Mouse (Mus musculus) forebrain, embryonic 16.5 days (tissue): ENCODE data around the gene Wiz. TPM values are rescaled to one million over a fixed set of nuclear protein-coding genes. Genes with fewer than 3 reads are reported as not detected.

Experiments used
- ATAC-seq: fragments of 200-750 bp; cut with Nextera tagmentation; 2 replicates; pipeline ENCODE4 v1.8.0; 2017; ENCODE audit warnings: mild to moderate bottlenecking, moderate library complexity
- H3K27ac ChIP-seq: fragments of 300-500 bp; sonication (generic); 2 replicates; pipeline ENCODE4 v1.5.1; 2014; ENCODE audit warnings: low read length, control low read depth
- H3K27me3 ChIP-seq: fragments of 300-500 bp; sonication (generic); replicated peaks from 2 replicates; pipeline ENCODE4 v1.6.1; 2014; ENCODE audit warnings: low read length; ENCODE audit not compliant: control insufficient read depth, insufficient read depth
- H3K36me3 ChIP-seq: fragments of 300-500 bp; sonication (generic); 2 replicates; pipeline ENCODE4 v1.6.1; 2014; ENCODE audit not compliant: control insufficient read depth, insufficient read depth
- H3K4me1 ChIP-seq: fragments of 300-500 bp; sonication (generic); replicated peaks from 2 replicates; pipeline ENCODE4 v1.6.1; 2014; ENCODE audit warnings: low read length; ENCODE audit not compliant: control insufficient read depth, insufficient read depth
- H3K4me2 ChIP-seq: fragments of 300-500 bp; sonication (generic); 2 replicates; pipeline ENCODE4 v1.6.1; 2014; ENCODE audit warnings: mild to moderate bottlenecking, low read length, control low read depth
- H3K4me3 ChIP-seq: fragments of 300-500 bp; sonication (generic); replicated peaks from 2 replicates; pipeline ENCODE4 v1.5.1; 2014; ENCODE audit warnings: mild to moderate bottlenecking, low read length, control low read depth
- H3K9ac ChIP-seq: fragments of 300-500 bp; sonication (generic); replicated peaks from 2 replicates; pipeline ENCODE4 v1.6.1; 2014; ENCODE audit warnings: low read depth, low read length, control low read depth
- H3K9me3 ChIP-seq: fragments of 300-500 bp; sonication (generic); 2 replicates; pipeline ENCODE4 v1.6.1; 2016; ENCODE audit warnings: low read length; ENCODE audit not compliant: control insufficient read depth
- WGBS: fragments of 180-500 bp; shearing (Covaris S2); extraction: QIAGEN DNeasy Blood & Tissue Kit; methylation state at CpG from one replicate; pipeline ENCODE4 v1.1.7; 2014; 5-methylcytosine and 5-hydroxymethylcytosine counted together
- polyA plus RNA-seq: library from polyadenylated mRNA; unstranded; fragments of >200 nt; fragmentation: Nextera tagmentation; extraction: Ambion mirVana; gene quantifications from 2 replicates; pipeline ENCODE4 v1.2.1, GENCODE M21; 2015

Gene Wiz
- polyA plus RNA-seq, 1 experiment from 2014 or later = 39.1 TPM

DNA sequence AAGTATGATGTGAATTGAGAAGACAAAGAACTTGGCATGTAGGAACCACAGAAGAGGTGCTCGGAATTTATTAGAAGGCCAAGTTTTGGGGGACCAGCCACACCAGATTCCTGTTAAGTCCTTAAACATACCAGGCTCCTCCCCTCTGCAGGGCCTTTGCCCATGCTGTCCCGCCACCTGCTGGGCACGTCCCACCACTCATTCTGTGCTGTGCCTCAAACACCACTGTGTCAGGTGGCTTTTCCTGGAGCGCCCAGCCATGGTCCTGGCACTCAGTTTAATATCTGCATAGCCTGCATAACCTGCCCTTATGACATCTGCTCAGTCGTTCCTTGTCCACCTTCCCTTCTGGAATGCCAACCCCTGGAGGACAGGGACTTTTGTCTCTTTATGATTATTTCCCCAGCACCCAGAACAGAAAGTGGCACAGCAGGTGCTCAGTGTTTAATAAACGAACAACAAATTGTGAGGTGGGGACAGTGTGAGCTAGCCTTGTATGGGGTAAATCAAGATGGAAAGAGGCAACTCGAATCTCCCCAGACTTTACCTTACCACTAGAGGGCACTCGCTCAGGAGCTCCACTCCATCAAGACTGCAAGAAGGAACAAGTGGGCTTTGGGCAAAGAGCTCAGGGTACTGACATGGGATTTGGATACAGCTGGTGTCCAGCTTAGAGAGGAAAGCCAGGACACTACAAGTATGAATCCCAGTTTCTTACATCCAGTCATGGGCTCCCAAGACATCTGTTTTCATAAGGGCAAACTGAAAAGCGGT, 2.4 kb downstream of the Wiz start:
- 70% methylated on average over 9 of the region's 9 CpGs for WGBS
- Histone ChIP-seq H3K4me2 (no peak overlapping the region), H3K9ac (no peak overlapping the region), H3K9me3 (no peaks in the 10 kb centered on the region), H3K27ac (no peak overlapping the region), H3K4me1 (peaks cover 19% of the 10 kb centered on the region), H3K36me3 (peaks cover 19% of the 10 kb centered on the region), H3K4me3 (no peak overlapping the region), H3K27me3 (peaks cover 15% of the 10 kb centered on the region)
- ATAC-seq = no peak

DNA sequence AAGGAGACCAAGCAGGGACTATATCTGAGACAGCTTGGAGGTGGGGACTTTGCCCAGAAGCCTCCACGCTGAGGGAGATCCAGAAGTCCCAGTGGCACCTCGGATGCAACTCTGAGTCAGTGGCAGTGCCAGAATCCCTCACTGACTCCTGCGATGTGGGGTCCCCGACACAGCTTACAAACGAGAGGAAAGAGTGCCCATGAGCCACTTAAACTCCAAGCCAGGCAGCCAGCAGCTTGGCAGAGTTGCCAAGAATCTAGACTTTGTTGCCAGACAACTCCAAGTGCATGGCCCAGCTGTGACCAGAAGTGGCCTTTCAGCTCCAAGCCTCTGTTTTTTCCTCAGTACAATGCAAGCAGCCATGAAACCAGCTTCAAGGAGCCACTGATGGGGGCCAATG, 5.6 kb downstream of the Wiz start:
- H3K4me1 ChIP-seq = peaks cover 19% of the 10 kb centered on the region
- no peak for ATAC-seq
- no peak overlapping the region for H3K9ac ChIP-seq
- H3K27me3 ChIP-seq = no peaks in the 10 kb centered on the region
- H3K4me2 ChIP-seq = no peak overlapping the region
- H3K36me3 ChIP-seq = peaks cover 21% of the 10 kb centered on the region
- no peaks in the 10 kb centered on the region for H3K9me3 ChIP-seq
- no peak overlapping the region for H3K4me3 ChIP-seq
- no peak overlapping the region for H3K27ac ChIP-seq
- 76% methylated on average over 5 of the region's 5 CpGs for WGBS

DNA sequence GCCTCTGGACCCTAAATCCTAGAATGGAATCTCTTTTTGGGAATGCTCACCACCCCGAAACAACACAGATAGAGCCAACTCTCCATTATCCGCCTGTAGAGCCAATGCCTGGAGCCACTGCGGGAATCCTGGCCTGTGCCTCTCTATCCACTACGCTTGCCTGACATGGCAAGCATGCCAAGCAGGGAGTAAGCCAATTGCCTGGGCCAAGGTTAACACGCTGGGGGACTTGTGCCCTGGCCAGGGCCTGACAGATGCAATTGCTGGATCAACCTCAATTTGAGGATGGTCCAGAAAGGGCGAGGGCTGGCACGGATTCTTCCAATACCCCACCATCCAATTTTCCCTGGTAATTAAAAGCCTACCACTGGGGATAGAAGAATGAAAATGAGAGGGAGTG, 6.7 kb downstream of the Wiz start:
- no peak overlapping the region for H3K4me2 ChIP-seq
- H3K27me3 ChIP-seq = no peaks in the 10 kb centered on the region
- H3K27ac ChIP-seq = no peak overlapping the region
- no peak overlapping the region for H3K4me3 ChIP-seq
- H3K9ac ChIP-seq = no peak overlapping the region
- peaks cover 8% of the 10 kb centered on the region for H3K4me1 ChIP-seq
- 68% methylated on average over 7 of the region's 7 CpGs for WGBS
- H3K9me3 ChIP-seq = no peaks in the 10 kb centered on the region
- peak; percentile 76 for ATAC-seq
- H3K36me3 ChIP-seq = peaks cover 21% of the 10 kb centered on the region

DNA sequence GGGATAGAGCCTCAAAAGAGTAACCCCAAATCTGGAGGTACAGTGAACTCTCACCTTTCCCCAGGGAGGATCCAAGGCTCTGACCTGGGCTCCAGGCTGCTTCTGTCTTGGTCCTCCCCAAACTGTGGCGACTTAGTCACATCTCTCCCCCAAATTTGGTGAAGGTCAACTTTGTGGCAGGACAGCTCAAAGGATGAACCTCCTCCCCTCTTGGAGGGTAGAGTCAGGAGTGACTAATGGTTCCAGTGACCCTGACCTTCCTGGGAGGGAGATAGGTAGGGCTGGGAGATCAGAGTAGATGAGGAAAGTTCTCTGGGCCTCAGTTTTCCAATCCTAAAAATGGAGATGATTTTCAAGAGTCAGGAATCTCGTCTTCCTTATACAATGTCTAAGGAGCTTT, 10.5 kb downstream of the Wiz start:
- no peaks in the 10 kb centered on the region for H3K9me3 ChIP-seq
- ATAC-seq = no peak
- H3K27ac ChIP-seq = no peak overlapping the region
- 85% methylated on average over 2 of the region's 2 CpGs for WGBS
- H3K36me3 ChIP-seq = peaks cover 12% of the 10 kb centered on the region
- H3K9ac ChIP-seq = no peak overlapping the region
- no peak overlapping the region for H3K4me2 ChIP-seq
- no peak overlapping the region for H3K4me3 ChIP-seq
- peaks cover 6% of the 10 kb centered on the region; the same call in 1 of the 2 replicates for H3K4me1 ChIP-seq
- no peaks in the 10 kb centered on the region for H3K27me3 ChIP-seq

DNA sequence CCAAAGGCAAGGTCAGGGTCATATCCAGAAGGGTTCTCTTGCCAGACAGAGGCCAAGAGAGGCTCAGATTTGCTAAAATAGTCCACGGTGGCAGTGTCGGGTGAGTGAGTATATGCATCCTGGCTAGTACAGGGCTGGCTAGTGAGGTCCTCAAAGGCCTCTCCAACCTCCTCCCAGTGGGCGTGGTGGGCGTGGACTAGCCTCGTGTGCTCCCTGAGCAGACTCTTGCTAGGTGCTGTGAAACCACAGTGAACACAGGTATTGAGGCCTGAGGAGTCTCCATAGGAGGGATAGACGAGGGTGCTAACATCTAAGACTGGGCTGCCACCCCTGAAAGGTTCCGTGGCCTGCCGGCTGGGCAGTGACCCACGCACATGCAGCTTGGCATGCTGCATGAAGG, 12.1 kb downstream of the Wiz start:
- H3K4me3 ChIP-seq = no peak overlapping the region
- no peak overlapping the region for H3K9ac ChIP-seq
- 82% methylated on average over 9 of the region's 9 CpGs for WGBS
- no peaks in the 10 kb centered on the region for H3K9me3 ChIP-seq
- H3K36me3 ChIP-seq = peaks cover 4% of the 10 kb centered on the region; the same call in 1 of the 2 replicates
- H3K4me1 ChIP-seq = no peaks in the 10 kb centered on the region
- no peaks in the 10 kb centered on the region for H3K27me3 ChIP-seq
- H3K4me2 ChIP-seq = no peak overlapping the region
- ATAC-seq = no peak
- no peak overlapping the region for H3K27ac ChIP-seq

DNA sequence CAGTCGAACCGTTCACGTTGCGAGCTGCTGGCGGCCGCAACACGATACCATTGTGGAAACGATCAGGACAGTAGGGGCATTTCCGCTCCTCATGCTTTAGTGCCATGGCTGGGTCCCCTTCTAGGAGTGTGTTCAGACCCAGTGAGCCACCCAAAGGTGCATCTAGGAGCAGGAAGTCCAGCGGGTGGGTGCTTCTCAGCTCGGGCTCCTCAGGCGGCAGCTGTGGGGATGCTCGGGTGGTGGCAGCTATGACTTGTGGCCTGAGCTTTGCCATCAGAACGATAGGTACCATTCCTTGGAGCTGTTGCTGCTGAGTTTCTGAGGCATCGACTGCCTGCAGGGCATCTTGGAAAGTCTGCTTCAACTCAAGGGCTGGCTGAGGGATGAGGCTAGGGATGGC, 12.8 kb downstream of the Wiz start:
- Histone ChIP-seq H3K27me3 (no peaks in the 10 kb centered on the region), H3K9ac (no peak overlapping the region), H3K4me1 (no peaks in the 10 kb centered on the region), H3K4me3 (no peak overlapping the region), H3K36me3 (peaks cover 4% of the 10 kb centered on the region; the same call in 1 of the 2 replicates), H3K4me2 (no peak overlapping the region), H3K27ac (no peak overlapping the region), H3K9me3 (no peaks in the 10 kb centered on the region)
- WGBS = 90% methylated on average over 15 of the region's 15 CpGs
- ATAC-seq = no peak

DNA sequence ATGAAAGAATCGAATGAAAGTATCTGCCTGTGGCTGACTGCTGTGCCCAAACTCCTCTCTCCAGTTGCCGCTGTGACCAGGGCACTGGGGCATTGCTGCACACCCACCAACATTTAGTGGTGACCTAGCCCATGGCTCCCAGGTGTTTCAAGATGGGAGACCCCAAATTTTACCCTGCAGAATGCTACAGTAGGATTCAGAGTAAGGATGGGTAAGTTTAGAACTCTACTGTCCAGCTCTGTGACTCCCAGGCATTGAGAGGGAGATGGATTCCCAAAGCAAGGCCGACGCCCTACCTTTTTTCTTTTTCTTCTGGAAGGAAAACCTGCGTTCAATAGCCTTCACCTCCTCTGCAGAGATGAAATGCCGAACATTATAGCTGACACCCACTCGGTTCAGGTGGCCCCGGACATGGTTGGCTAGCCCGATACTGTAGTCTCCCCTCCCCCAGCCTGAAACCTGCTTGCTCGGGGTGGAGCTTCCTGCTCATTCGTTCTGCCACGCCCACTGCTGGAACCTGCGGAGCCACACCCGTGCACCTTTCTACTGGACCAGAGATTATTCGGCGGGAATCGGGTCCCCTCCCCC, 20.2 kb downstream of the Wiz start:
- ATAC-seq = no peak
- Histone ChIP-seq H3K9ac (no peak overlapping the region), H3K27me3 (no peaks in the 10 kb centered on the region), H3K36me3 (peaks cover 5% of the 10 kb centered on the region; the same call in 1 of the 2 replicates), H3K4me2 (peak overlapping the region; percentile 40), H3K4me3 (0 out of 2 replicates have a peak overlapping the region, but pooled peaks have one; percentile 17), H3K27ac (no peak overlapping the region), H3K9me3 (no peaks in the 10 kb centered on the region), H3K4me1 (peaks cover 6% of the 10 kb centered on the region)
- WGBS = 16% methylated on average over 12 of the region's 17 CpGs

DNA sequence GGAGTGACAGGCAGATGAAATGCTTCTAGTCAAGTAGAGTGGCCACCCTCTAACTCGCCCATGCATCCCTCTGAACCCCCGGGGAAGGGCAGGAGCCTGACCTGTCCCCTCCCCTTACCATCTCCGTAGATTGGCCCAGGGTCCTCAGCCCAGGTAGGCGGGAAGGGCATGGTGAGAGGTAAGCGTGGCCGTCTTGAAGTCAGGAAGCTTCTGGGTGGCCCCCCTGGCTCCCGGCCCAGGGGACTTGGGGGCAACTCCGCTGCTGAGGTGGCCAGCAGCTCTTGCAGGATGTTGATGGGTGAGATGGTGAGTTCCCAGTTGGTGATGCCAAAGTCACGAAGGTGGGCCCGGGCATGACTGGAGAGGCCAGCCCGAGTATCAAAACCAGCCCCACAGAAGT, 21.5 kb downstream of the Wiz start:
- ATAC-seq = no peak
- H3K9ac ChIP-seq = no peak overlapping the region
- peaks cover 5% of the 10 kb centered on the region; the same call in 1 of the 2 replicates for H3K36me3 ChIP-seq
- WGBS = 91% methylated on average over 11 of the region's 11 CpGs
- no peaks in the 10 kb centered on the region for H3K9me3 ChIP-seq
- no peak overlapping the region for H3K27ac ChIP-seq
- H3K4me1 ChIP-seq = peaks cover 15% of the 10 kb centered on the region
- no peaks in the 10 kb centered on the region for H3K27me3 ChIP-seq
- H3K4me2 ChIP-seq = no peak overlapping the region
- no peak overlapping the region for H3K4me3 ChIP-seq

DNA sequence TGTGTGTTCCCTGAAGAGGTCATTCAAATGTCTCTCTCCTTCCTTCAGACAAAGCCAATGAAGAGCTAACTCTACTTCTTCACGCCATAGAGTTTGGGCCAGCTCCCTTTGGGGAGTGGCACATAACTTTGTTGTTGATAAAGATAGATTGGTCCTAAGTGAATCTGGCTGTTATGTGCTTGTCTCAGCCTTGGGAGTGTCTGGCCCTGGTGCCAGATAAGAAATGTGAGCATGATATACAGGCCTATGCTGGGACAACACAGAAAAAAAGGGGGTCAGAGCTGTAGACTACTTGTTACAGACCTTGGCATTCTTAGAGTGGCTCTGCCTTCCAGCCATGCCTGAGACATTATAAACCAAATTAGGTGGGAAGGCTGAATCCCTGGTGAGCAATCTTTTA, 23.9 kb downstream of the Wiz start:
- H3K27ac ChIP-seq = no peak overlapping the region
- WGBS = 85% methylated on average over 1 of the region's 1 CpGs
- H3K9me3 ChIP-seq = no peaks in the 10 kb centered on the region
- H3K4me3 ChIP-seq = no peak overlapping the region
- H3K36me3 ChIP-seq = peaks cover 17% of the 10 kb centered on the region
- H3K4me1 ChIP-seq = peaks cover 20% of the 10 kb centered on the region
- no peak overlapping the region for H3K4me2 ChIP-seq
- H3K9ac ChIP-seq = no peak overlapping the region
- H3K27me3 ChIP-seq = no peaks in the 10 kb centered on the region
- ATAC-seq = no peak
